Mouse (Mus musculus) brain, embryonic 14.5 days (tissue): ENCODE measurements at regions not wholly inside any gene's neighbourhood (a gene's known extent, or its start where the extent isn't known, plus 50 kb on each side); places are given as distances from the start of the nearest gene placed in this dataset.

ENCODE experiments used
- DNase-seq: peaks from one replicate; pipeline ENCODE4 v3.0.0-alpha.2; 2011; ENCODE audit warnings: low read depth
- CTCF ChIP-seq: fragments of 200-500 bp; IDR thresholded peaks from 2 replicates; pipeline ENCODE4 v1.5.1; 2012; ENCODE audit warnings: inconsistent platforms, mild to moderate bottlenecking, moderate library complexity, borderline replicate concordance; ENCODE audit not compliant: insufficient read depth, insufficient read length; ENCODE audit errors: extremely low read depth
- POLR2A ChIP-seq: fragments of 200-500 bp; IDR thresholded peaks from 2 replicates; pipeline ENCODE4 v1.6.1; 2012; ENCODE audit warnings: mild to moderate bottlenecking, inconsistent platforms, borderline replicate concordance; ENCODE audit not compliant: poor library complexity, insufficient read depth, insufficient read length, severe bottlenecking; ENCODE audit errors: extremely low read depth

GRCm38 (mm10) chr3:149352546-149352945 lies 362.2 kb upstream of the Adgrl2 start:
- TF ChIP-seq POLR2A (no peak), CTCF (no peak)

DNA sequence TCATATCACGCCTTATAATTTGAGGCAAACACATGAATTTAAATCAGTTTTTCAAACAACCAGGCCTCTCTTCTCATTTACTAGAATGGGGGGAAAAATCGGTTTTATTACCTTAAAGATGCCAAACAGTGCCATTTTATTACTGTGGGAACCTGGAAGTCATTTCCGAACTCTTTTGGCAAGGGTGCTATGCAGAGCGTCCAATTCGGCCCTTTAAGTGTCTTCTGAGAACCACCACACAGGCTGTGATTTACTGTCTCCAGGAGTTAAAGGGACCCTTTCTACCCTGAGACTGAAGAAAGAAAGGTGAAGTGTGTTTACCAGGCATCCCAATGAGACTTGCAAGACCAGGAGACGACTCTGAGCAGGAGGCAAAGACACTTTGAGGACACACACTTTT lies 359.4 kb upstream of the Adgrl2 start:
- DNase-seq: no peak
- no peak for TF ChIP-seq POLR2A
- TF ChIP-seq CTCF: no peak

More at GRCm38 (mm10) chr3:149352546-149352945, 362.2 kb upstream of the Adgrl2 start:
- no peak for DNase-seq

DNA sequence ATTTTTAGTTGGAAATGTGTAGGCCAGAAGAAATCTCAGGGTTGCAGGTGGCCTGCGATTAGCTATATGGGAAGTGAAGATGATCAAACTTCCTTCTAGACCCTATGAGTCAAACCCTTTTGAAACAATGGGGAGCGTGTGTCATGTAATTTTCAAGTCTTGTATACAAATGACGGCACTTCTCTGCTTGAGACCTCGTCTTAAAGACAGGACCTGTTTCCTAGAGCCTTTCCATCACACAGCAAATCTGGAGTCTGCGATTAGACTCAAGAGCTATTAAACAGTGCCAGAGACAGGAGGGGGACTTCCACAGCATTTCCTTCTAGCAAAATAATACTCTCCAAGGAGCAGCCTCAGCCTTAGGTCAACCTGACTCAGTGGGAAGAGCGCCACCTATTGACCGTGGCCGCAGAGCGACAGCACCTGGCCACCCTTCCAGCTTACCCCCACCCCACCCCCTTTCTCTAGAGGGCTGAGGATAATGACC lies 358.9 kb upstream of the Adgrl2 start:
- TF ChIP-seq POLR2A (no peak), CTCF (peak; percentile 59; the same call in 1 of the 2 replicates)
- DNase-seq: peak; percentile 68

DNA sequence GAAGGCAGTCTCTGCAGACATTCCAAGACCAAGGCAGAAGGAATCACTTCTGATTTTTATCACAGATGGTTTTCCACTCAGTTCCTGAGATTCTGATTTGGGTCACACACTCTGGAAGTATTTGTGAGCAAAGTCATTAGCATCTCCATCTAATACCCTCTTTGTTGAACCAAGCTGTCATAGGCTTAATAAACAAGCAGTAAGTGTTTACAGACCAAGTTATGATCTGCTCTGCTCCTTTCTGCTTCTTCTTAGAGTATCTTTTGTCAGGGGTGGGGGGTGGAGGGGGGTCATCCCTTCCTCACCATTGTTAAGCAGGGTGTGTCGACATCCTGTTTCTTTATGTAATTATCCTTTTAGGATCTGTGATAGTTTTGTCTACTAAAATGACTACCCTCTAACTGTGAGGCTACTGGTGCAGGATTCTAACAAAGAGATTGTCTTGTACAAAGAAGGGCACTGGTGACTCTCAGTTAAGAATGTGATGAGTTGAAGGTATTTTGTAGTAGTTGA lies 358.2 kb upstream of the Adgrl2 start:
- TF ChIP-seq POLR2A (no peak), CTCF (no peak)
- DNase-seq: no peak

- TF ChIP-seq CTCF (no peak), POLR2A (no peak)
- no peak for DNase-seq
These were observed 357.1 kb upstream of the Adgrl2 start for GRCm38 (mm10) chr3:149347241-149347992.

- no peak for TF ChIP-seq POLR2A
- TF ChIP-seq CTCF: no peak
- peak; percentile 64 for DNase-seq
These were observed 352.2 kb upstream of the Adgrl2 start for GRCm38 (mm10) chr3:149342511-149342910.

DNA sequence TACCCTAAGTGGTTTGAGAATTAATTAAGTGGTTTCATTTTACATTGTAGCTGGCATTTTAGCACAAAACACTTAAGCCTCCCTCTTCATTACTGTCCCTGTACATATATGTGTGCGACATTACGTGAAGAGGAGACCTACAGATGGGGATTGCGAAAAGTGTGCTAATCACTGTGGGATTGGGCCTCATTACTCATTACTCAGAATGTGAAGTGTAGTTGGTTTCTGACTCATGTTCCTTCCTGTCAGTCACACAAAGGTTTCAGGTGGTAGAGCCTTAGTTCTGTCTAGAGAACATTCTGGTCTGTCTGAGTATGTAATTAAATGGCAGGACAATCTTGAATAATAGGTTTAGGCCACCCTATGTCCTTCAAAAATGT lies 349.0 kb upstream of the Adgrl2 start:
- TF ChIP-seq POLR2A (no peak), CTCF (no peak)
- no peak for DNase-seq

- TF ChIP-seq CTCF (no peak), POLR2A (no peak)
- DNase-seq: no peak
These were observed 348.5 kb upstream of the Adgrl2 start for GRCm38 (mm10) chr3:149338684-149339373.

DNA sequence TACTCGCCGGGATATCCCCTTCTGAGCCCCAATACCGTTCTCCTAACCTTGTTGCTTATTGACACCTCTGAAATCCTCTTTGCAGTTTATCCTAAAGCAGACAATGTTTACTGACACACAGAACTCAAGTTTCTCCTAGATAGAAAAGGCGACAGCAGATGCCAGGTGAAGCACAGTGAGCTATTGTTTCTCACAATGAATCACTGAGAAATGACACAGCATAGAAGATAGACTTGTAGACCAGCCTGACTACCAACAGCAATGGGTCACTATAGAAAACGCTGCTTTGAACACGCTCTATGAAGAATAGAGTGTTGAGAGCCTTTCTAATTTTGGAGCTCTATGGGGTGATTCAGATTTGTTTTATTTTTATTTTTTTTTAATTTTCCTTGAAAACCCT lies 344.9 kb upstream of the Adgrl2 start:
- TF ChIP-seq CTCF (no peak), POLR2A (no peak)
- DNase-seq: no peak

DNA sequence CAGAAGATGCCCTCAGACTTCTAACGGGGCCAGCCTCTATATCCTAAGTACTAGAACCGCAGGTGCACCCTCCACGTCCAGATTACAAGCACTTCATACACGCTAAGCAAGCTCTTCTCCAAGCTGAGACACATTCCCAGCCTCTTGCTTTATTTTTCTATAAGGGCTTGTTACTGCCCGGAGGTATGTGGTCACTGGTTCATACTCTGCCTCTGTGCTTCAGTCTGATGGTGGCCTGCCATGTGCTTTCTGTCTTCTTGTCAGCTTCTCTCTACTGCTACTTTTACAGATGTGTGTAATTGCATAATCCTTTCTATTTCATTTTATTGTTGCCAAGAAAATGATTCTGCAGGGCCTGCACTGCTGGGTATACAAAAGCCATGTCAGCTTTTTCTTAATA lies 343.3 kb upstream of the Adgrl2 start:
- TF ChIP-seq POLR2A (no peak), CTCF (no peak)
- DNase-seq: no peak

DNA sequence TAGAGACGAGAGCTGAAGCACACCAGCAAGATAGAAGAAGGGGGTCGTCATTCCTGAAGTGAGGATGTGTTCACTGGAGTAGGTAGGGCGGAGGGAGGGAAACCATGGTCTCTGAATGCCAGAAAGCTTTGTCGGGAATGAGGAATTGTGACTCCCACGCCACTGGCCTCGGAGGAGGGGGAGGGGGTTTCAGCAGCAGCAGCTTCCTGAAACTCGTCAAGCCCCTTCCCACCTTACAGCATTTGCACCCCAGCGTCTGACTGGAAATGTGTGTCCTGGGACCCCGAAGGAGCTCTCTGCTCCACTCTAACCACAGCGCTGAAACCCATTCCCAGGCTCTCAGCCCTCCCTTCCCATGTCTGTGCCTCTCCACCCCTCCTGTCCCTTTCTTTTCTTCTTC lies 342.8 kb upstream of the Adgrl2 start:
- no peak for DNase-seq
- no peak for TF ChIP-seq POLR2A
- no peak for TF ChIP-seq CTCF
